ENCODE assay signal across 14 mouse cellular contexts in the genomic region with DNA sequence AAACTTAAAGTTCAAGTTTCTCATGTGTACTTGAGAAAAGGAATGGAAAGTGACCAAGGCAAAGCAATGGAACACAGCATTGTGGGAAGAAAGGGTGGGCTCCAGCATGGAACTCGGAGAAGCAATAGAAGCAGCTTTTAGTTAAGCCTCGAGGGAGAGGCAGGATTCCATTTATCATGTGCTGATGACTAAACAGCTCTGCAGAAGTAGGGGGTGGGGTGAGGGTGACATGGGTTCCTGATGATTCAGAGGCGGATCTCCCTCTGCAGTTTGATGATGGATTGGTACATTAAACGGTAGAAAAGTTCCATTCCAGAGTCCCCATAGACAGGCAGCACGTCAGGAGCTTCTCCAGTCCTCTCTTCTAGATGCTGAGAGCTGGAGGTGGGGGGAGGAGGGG. TPM values are rescaled to one million over a fixed set of nuclear protein-coding genes. Genes with fewer than 3 reads are reported as not detected.
DNase-seq lines count a peak whose midpoint lies in the region; ATAC-seq and TF ChIP-seq lines count a peak whose summit lies in the region.
"Had no signal": no experiment of that assay in that cellular context is flagged by ENCODE, and none has a peak within 500 bp of the region (broad histone marks: within the 10 kb centered on the region; RNA-seq: fewer than 3 reads in every experiment).

No protein-coding gene starts in this region.

- WGBS in cerebellum, adult 2 months, result 77% methylated on average over 5 of the region's 5 CpGs

- H3K27me3 ChIP-seq in cerebellum, adult 2 months (ENCODE audit: control insufficient read depth, insufficient read depth, low read length), result no peaks in the 10 kb centered on the region
- H3K27me3 ChIP-seq: liver, embryonic 13.5 days had no signal

- peak; percentile 8 for DNase-seq in gastrocnemius, postnatal 25 days
- no peak for DNase-seq in gastrocnemius, adult 18-20 months (ENCODE audit: low spot score)
- DNase-seq in lung, postnatal 10 days, result peak; percentile 3
- DNase-seq in lung, adult 18-20 months, result no peak
- peak; percentile 77 to 89 for DNase-seq in adrenal gland, adult (ENCODE audit: inconsistent age in 2 of 2, low spot score in 1 of 2)
- DNase-seq in mesoderm, embryonic 11.5 days (ENCODE audit: low read depth, low spot score), result peak; percentile 22
- DNase-seq in cerebellum, adult 2 months, result no peak
- DNase-seq: cerebellum, postnatal 36 days; heart, adult 2 months; kidney, adult 9 months; liver, embryonic 13.5 days had no signal

- H3K4me3 ChIP-seq in cerebellum, adult 2 months (replicated peaks; ENCODE audit: insufficient read depth, low read depth, low read length), result no peak overlapping the region
- H3K4me3 ChIP-seq: heart, adult 2 months; left cerebral cortex, adult 2 months; liver, embryonic 13.5 days had no signal

- ATAC-seq in inflammation-experienced regulatory T-cells, adult 6 months, result no peak

- no peak for TF ChIP-seq POLR2A in cerebellum, adult 2 months (IDR thresholded peaks at IDR 0.05; ENCODE audit: borderline replicate concordance, insufficient read depth, low read length)

- no peak overlapping the region for H3K27ac ChIP-seq in cerebellum, adult 2 months (ENCODE audit: insufficient read depth, low read length)
- H3K27ac ChIP-seq: heart, adult 2 months; left cerebral cortex, adult 2 months; liver, embryonic 13.5 days; macrophage had no signal

- TF ChIP-seq CTCF in cerebellum, adult 2 months (IDR thresholded peaks at IDR 0.05; ENCODE audit: borderline replicate concordance, insufficient read depth, low read depth, low read length), result no peak

- H3K4me1 ChIP-seq in cerebellum, adult 2 months (ENCODE audit: control insufficient read depth, insufficient read depth, low read length), result no peaks in the 10 kb centered on the region
- H3K4me1 ChIP-seq: liver, embryonic 13.5 days had no signal

RNA-seq across cellular contexts. Expression of a gene that starts 48.5 kb away (rescaled TPM):
- total RNA-seq in gastrocnemius, postnatal 25 days (2021), result 1 to 10 TPM in 1 of 2 experiments, under 1 TPM in 1; 1.00 to 3.1 TPM
- under 1 TPM; 0.47 to 0.53 TPM for total RNA-seq in gastrocnemius, adult 18-20 months (2021)
- polyA plus RNA-seq in inflammation-experienced regulatory T-cells, adult 6 months (2017; shearing (Covaris generic)), result under 1 TPM in 2 of 3 experiments, not detected in 1; 0.45 to 0.85 TPM
- polyA plus RNA-seq in cerebellum, adult 2 months (2012; rRNA removed), result 12.8 and 14.5 TPM in 2 replicates

RNA-seq across cellular contexts. Expression of a gene that starts 57.7 kb away (rescaled TPM):
- total RNA-seq in gastrocnemius, postnatal 25 days (2021), result 10 to 100 TPM; 42.2 to 49.0 TPM
- 10 to 100 TPM; 25.3 to 32.4 TPM for total RNA-seq in gastrocnemius, adult 18-20 months (2021)
- polyA plus RNA-seq in inflammation-experienced regulatory T-cells, adult 6 months (2017; shearing (Covaris generic)), result 1,000 to 10,000 TPM in 2 of 3 experiments, 100 to 1,000 TPM in 1; 526 to 1,491 (median 1,381) TPM
- polyA plus RNA-seq in cerebellum, adult 2 months (2012; rRNA removed), result 2,134 and 2,230 TPM in 2 replicates

Comparison
In these comparisons a context has a peak if more than half of its experiments do, and no peak if none do; other contexts are left out.
1. DNase-seq: peak in gastrocnemius, postnatal 25 days (single experiment), lung, postnatal 10 days (single experiment), adrenal gland, adult (2 of 2) and mesoderm, embryonic 11.5 days (single experiment); none in gastrocnemius, adult 18-20 months (single experiment), lung, adult 18-20 months (0 of 2) and cerebellum, adult 2 months (0 of 2).